In genomic region chr6:83153485-83153884, GRCm38 (mm10) we compare ENCODE assay signal across 15 mouse cellular contexts. TPM values are rescaled to one million over a fixed set of nuclear protein-coding genes. Genes with fewer than 3 reads are reported as not detected.
"Had no signal": no experiment of that assay in that cellular context is flagged by ENCODE, and none has a peak within 500 bp of the region (broad histone marks: within the 10 kb centered on the region; RNA-seq: fewer than 3 reads in every experiment).

No protein-coding gene starts in this region.

- H3K4me2 ChIP-seq: lung, embryonic 14.5 days; midbrain, embryonic 15.5 days; neural tube, embryonic 13.5 days had no signal

- H3K9me3 ChIP-seq: megakaryocyte, embryonic 14.5 days; midbrain, embryonic 10.5 days; midbrain, embryonic 15.5 days; neural tube, embryonic 13.5 days had no signal

- DNase-seq: kidney, adult 2 months; layer of hippocampus, adult 9-11 months; liver, postnatal 0 days; lung, embryonic 14.5 days; lung, postnatal 36 days; thymus, adult 18-20 months; thymus, postnatal 36 days had no signal

- H3K4me3 ChIP-seq: layer of hippocampus, adult 2 months; megakaryocyte, embryonic 14.5 days; midbrain, embryonic 15.5 days; neural tube, embryonic 13.5 days had no signal

- ATAC-seq: inflammation-experienced regulatory T-cells, adult 6 months; liver, postnatal 0 days; lung, postnatal 0 days; midbrain, embryonic 15.5 days had no signal

- H3K36me3 ChIP-seq: midbrain, embryonic 15.5 days had no signal

- H3K27ac ChIP-seq: kidney, postnatal 0 days; layer of hippocampus, adult 2 months; midbrain, embryonic 15.5 days; neural tube, embryonic 13.5 days had no signal

- H3K9ac ChIP-seq: liver, postnatal 0 days; lung, embryonic 14.5 days; midbrain, embryonic 15.5 days; neural tube, embryonic 13.5 days had no signal

- H3K27me3 ChIP-seq: midbrain, embryonic 15.5 days; neural tube, embryonic 13.5 days had no signal

RNA-seq across cellular contexts. Expression of gene 1700003E16Rik, which starts 2.7 kb away (rescaled TPM):
- polyA plus RNA-seq: inflammation-experienced regulatory T-cells, adult 6 months had no signal
